Mouse (Mus musculus): ENCODE results near the gene Igf2bp1. TPM values are rescaled to one million over a fixed set of nuclear protein-coding genes. Genes with fewer than 3 reads are reported as not detected.

Gene Igf2bp1
- polyA plus RNA-seq, 1 experiment from 2014 or later: 116 TPM

DNA sequence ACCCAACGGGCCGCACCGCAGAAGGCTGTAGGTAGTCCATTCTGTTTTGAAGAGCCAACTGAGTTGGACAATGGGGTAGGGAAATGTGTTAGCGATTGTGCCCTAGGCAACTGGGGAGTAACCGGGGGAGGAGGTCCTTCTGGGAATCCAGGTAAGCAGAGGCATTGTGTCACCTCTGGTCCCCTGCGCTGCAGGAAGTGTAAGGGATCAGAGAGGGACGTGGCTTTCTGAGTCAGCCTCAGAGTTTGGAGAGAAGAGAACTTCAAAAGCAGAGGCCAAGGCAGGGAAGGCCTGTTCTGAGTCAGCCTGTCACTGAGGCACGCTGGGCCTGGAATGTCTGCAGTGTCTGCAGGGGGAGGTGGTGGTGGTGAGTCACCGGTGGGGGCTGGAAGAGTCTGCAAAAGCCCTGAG lies 12.2 kb upstream of the Igf2bp1 start:
- H3K27ac ChIP-seq (replicated peaks; ENCODE audit: low read depth, low read length): no peak overlapping the region
- no peaks in the 10 kb centered on the region for H3K27me3 ChIP-seq (ENCODE audit: control insufficient read depth, insufficient read depth, low read length)
- ATAC-seq (ENCODE audit: insufficient number of reproducible peaks, low FRiP score, low TSS enrichment, low read depth) (no peak), DNase-seq (ENCODE audit: low spot score) (no peak)
- no peak overlapping the region for H3K4me3 ChIP-seq (ENCODE audit: low read depth, low read length)
- H3K9ac ChIP-seq (ENCODE audit: low read length): no peak overlapping the region
- no peaks in the 10 kb centered on the region for H3K9me3 ChIP-seq (ENCODE audit: control insufficient read depth, low read length)
- 12% methylated on average over 9 of the region's 9 CpGs for WGBS
- no peak overlapping the region for H3K4me2 ChIP-seq (ENCODE audit: low read depth, severe bottlenecking)
- H3K36me3 ChIP-seq (ENCODE audit: control insufficient read depth, insufficient read depth, low read length): no peaks in the 10 kb centered on the region
- no peaks in the 10 kb centered on the region for H3K4me1 ChIP-seq (ENCODE audit: control insufficient read depth, insufficient read depth, low read length)

DNA sequence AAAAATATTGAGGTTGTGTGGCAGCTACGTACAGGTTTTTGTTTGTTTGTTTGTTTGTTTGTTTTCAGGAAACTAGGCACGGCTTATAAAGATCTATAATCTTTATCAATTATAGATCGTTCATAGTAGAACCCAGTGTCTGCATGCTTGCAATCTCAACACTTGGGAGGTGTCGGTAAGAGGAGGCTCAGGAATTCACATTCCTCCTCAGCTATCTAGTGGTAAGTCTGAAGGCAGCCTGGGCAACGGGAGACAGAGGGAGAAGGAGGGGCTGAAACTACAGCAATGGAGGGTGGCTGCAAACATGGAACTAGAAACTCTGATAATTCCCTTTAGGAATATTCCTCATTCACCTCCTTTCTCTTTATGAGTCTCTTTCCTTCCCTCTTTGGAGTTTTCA lies 9.7 kb upstream of the Igf2bp1 start:
- WGBS: 36% methylated on average over 5 of the region's 5 CpGs
- Histone ChIP-seq H3K36me3 (ENCODE audit: control insufficient read depth, insufficient read depth, low read length) (no peaks in the 10 kb centered on the region), H3K9me3 (ENCODE audit: control insufficient read depth, low read length) (no peaks in the 10 kb centered on the region), H3K9ac (ENCODE audit: low read length) (no peak overlapping the region), H3K4me1 (ENCODE audit: control insufficient read depth, insufficient read depth, low read length) (no peaks in the 10 kb centered on the region), H3K4me2 (ENCODE audit: low read depth, severe bottlenecking) (no peak overlapping the region), H3K27ac (replicated peaks; ENCODE audit: low read depth, low read length) (no peak overlapping the region), H3K27me3 (ENCODE audit: control insufficient read depth, insufficient read depth, low read length) (no peaks in the 10 kb centered on the region), H3K4me3 (ENCODE audit: low read depth, low read length) (no peak overlapping the region)
- DNase-seq (ENCODE audit: low spot score): no peak
- ATAC-seq (ENCODE audit: insufficient number of reproducible peaks, low FRiP score, low TSS enrichment, low read depth): no peak

DNA sequence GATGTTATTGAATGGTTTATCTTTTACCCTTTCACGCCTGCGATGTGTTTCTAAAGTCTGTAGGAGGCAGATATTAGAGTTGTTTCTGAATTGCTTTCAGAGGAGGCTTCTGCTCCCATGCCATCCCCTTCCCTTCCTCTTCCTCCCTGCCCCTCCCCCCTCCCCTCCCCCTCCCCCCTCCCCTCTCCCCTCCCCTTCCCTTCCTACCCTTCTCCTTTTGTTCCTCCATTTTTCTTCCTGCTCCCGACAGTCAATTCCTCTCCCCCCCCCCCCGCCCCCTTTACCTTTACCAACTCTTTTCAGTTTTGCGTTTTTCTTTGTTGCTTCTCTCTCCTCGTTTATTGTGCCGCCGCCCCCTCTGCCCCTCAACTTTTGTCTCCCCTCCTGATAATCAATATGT lies 6.2 kb upstream of the Igf2bp1 start:
- ATAC-seq (ENCODE audit: insufficient number of reproducible peaks, low FRiP score, low TSS enrichment, low read depth) (no peak), DNase-seq (ENCODE audit: low spot score) (no peak)
- Histone ChIP-seq H3K27ac (replicated peaks; ENCODE audit: low read depth, low read length) (no peak overlapping the region), H3K27me3 (ENCODE audit: control insufficient read depth, insufficient read depth, low read length) (no peaks in the 10 kb centered on the region), H3K36me3 (ENCODE audit: control insufficient read depth, insufficient read depth, low read length) (no peaks in the 10 kb centered on the region), H3K4me1 (ENCODE audit: control insufficient read depth, insufficient read depth, low read length) (no peaks in the 10 kb centered on the region), H3K4me3 (ENCODE audit: low read depth, low read length) (no peak overlapping the region), H3K4me2 (ENCODE audit: low read depth, severe bottlenecking) (no peak overlapping the region), H3K9me3 (ENCODE audit: control insufficient read depth, low read length) (no peaks in the 10 kb centered on the region), H3K9ac (ENCODE audit: low read length) (no peak overlapping the region)
- 3% methylated on average over 6 of the region's 8 CpGs for WGBS

DNA sequence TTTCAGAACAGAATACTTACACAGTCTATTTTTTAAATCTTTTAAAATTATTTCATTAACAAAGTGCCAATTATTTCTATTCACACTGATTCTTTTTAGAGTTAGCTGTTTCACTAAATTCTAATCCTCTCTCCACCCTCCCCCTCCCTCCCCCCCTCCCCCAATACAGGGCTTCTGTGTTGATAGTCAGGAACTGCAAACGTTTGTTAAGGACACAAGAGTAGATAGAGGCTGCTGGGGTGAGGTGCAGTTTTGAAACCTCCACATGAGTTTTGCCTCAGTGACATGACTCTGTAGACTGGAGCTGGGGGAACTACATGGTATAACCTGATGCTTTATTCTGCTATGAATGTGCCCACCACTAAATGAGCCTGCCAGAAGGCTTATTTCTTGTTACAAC lies 3.1 kb upstream of the Igf2bp1 start:
- no peak for DNase-seq (ENCODE audit: low spot score)

DNA sequence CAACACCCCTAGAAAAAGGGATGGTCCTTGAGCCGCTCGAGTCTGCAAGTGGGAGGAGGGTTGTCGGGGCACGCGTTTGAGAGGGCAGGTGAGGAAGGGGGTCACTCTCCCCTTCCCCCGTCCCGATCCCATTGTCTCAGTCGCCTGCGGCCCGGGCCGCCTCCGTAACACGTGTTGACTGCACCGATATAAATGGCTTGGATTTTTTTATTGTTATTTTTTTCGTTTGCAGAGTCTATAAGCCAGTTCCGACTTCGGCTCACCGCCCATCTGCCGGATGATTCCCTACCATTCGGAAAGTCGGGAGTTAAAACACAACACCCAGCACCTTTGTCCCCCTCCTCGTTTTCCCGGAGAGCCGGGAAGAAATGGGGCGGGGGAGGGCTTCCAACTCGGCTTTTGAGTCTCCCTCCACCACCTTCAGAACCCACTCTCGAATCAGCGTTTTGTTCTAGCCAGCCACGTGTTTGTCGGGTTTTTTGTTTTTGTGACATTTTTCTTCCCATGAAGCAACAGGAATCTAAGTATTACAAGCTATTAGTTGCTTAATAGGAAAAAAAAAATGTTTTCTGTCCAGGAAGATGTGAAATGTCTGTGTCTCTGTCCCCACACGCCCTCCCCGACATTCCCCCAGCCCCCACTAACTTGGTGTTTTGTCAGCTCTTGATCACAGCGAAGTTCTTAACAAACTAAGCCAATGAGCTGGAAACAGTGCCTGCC lies 1.9 kb upstream of the Igf2bp1 start:
- H3K4me2 ChIP-seq (ENCODE audit: low read depth, severe bottlenecking): peak overlapping the region; percentile 76
- H3K4me1 ChIP-seq (ENCODE audit: control insufficient read depth, insufficient read depth, low read length): peaks cover 1% of the 10 kb centered on the region; the same call in 1 of the 2 replicates
- DNase-seq (ENCODE audit: low spot score) (peak; percentile 33), ATAC-seq (ENCODE audit: insufficient number of reproducible peaks, low FRiP score, low TSS enrichment, low read depth) (no peak)
- H3K4me3 ChIP-seq (ENCODE audit: low read depth, low read length): peak overlapping the region; percentile 90
- no peaks in the 10 kb centered on the region for H3K9me3 ChIP-seq (ENCODE audit: control insufficient read depth, low read length)
- 0% methylated on average over 33 of the region's 33 CpGs for WGBS
- H3K27me3 ChIP-seq (ENCODE audit: control insufficient read depth, insufficient read depth, low read length): no peaks in the 10 kb centered on the region
- peak overlapping the region; percentile 97 for H3K27ac ChIP-seq (replicated peaks; ENCODE audit: low read depth, low read length)
- no peaks in the 10 kb centered on the region for H3K36me3 ChIP-seq (ENCODE audit: control insufficient read depth, insufficient read depth, low read length)
- peak overlapping the region; percentile 97 for H3K9ac ChIP-seq (ENCODE audit: low read length)

More for the DNA sequence above, 3.1 kb upstream of the Igf2bp1 start:
- no peak overlapping the region for H3K27ac ChIP-seq (replicated peaks; ENCODE audit: low read depth, low read length)
- H3K9ac ChIP-seq (ENCODE audit: low read length): no peak overlapping the region
- H3K4me1 ChIP-seq (ENCODE audit: control insufficient read depth, insufficient read depth, low read length): no peaks in the 10 kb centered on the region
- H3K36me3 ChIP-seq (ENCODE audit: control insufficient read depth, insufficient read depth, low read length): no peaks in the 10 kb centered on the region
- no peak overlapping the region for H3K4me3 ChIP-seq (ENCODE audit: low read depth, low read length)
- ATAC-seq (ENCODE audit: insufficient number of reproducible peaks, low FRiP score, low TSS enrichment, low read depth): no peak
- H3K4me2 ChIP-seq (ENCODE audit: low read depth, severe bottlenecking): no peak overlapping the region
- H3K27me3 ChIP-seq (ENCODE audit: control insufficient read depth, insufficient read depth, low read length): no peaks in the 10 kb centered on the region
- H3K9me3 ChIP-seq (ENCODE audit: control insufficient read depth, low read length): no peaks in the 10 kb centered on the region
- WGBS: 0% methylated on average over 1 of the region's 1 CpGs

DNA sequence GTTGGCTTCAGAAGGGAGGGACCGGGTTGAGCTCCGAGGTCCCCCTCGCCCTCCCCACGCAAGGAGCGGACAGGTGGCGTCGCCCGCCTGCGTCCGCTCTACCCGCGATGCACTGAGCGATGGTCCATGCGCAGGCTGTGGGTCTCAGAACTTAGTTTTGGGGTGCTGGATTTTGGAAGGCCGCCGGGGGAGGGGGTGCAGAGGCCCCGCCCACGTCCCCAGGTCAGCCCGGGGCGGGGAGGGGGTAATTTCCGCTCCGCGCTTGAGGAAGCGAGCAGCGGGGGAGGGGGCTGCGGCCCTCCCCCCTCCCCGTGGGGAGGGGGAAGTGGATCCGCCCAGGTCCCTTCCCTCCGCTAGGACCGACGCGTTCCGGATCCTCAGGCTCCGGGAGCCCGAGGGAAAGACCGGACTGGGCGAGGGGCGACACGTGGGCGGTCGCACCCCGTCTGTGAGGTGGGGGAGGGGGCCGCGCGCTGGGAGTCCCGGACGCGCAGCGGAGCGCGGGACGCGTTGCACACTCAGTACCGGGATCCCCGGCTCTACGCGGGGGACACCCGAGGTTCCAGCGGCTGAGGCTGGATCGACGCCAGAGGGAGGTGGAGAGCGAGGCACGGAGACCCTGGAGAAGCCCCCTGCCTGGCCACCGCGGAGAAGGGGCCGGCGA lies 1.2 kb upstream of the Igf2bp1 start:
- H3K4me1 ChIP-seq (ENCODE audit: control insufficient read depth, insufficient read depth, low read length): peaks cover 8% of the 10 kb centered on the region
- DNase-seq (ENCODE audit: low spot score) (peak; percentile 92), ATAC-seq (ENCODE audit: insufficient number of reproducible peaks, low FRiP score, low TSS enrichment, low read depth) (peak; percentile 72)
- no peaks in the 10 kb centered on the region for H3K9me3 ChIP-seq (ENCODE audit: control insufficient read depth, low read length)
- H3K27me3 ChIP-seq (ENCODE audit: control insufficient read depth, insufficient read depth, low read length): no peaks in the 10 kb centered on the region
- peak overlapping the region; percentile 97 for H3K27ac ChIP-seq (replicated peaks; ENCODE audit: low read depth, low read length)
- H3K9ac ChIP-seq (ENCODE audit: low read length): peak overlapping the region; percentile 97
- H3K4me3 ChIP-seq (ENCODE audit: low read depth, low read length): peak overlapping the region; percentile 90
- under 1% methylated on average over 62 of the region's 67 CpGs for WGBS
- peak overlapping the region; percentile 76 for H3K4me2 ChIP-seq (ENCODE audit: low read depth, severe bottlenecking)
- H3K36me3 ChIP-seq (ENCODE audit: control insufficient read depth, insufficient read depth, low read length): no peaks in the 10 kb centered on the region

DNA sequence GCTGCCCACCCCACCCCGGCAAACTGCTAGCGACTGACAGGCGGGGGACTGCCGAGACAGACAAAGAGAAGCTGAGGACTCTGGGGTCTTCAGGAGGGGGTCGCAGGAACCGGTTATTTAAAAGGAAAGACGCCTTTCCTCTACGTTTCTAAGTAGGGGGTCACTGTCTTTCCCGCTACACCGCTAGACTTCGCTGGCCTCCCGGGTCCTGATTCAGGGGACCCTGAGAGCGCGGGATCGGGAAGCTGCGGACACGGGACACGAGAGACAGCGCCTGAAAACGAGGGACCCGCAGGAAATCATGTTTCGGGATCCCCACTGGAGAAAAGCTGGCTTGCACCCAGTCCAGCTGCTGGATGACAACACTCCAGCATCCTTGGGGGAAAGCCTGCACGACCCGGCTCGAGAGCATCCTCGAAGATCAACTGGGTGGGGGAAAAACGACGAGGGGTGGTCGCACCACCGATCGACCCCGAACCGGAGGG lies 669 bp upstream of the Igf2bp1 start:
- H3K27ac ChIP-seq (replicated peaks; ENCODE audit: low read depth, low read length): peak overlapping the region; percentile 97
- DNase-seq (ENCODE audit: low spot score) (no peak), ATAC-seq (ENCODE audit: insufficient number of reproducible peaks, low FRiP score, low TSS enrichment, low read depth) (peak; percentile 38; the same call in 1 of the 2 replicates)
- peak overlapping the region; percentile 90 for H3K4me3 ChIP-seq (ENCODE audit: low read depth, low read length)
- no peaks in the 10 kb centered on the region for H3K36me3 ChIP-seq (ENCODE audit: control insufficient read depth, insufficient read depth, low read length)
- H3K4me2 ChIP-seq (ENCODE audit: low read depth, severe bottlenecking): peak overlapping the region; percentile 76
- peaks cover 14% of the 10 kb centered on the region for H3K4me1 ChIP-seq (ENCODE audit: control insufficient read depth, insufficient read depth, low read length)
- peak overlapping the region; percentile 97 for H3K9ac ChIP-seq (ENCODE audit: low read length)
- H3K9me3 ChIP-seq (ENCODE audit: control insufficient read depth, low read length): no peaks in the 10 kb centered on the region
- WGBS: under 1% methylated on average over 33 of the region's 33 CpGs
- no peaks in the 10 kb centered on the region for H3K27me3 ChIP-seq (ENCODE audit: control insufficient read depth, insufficient read depth, low read length)

DNA sequence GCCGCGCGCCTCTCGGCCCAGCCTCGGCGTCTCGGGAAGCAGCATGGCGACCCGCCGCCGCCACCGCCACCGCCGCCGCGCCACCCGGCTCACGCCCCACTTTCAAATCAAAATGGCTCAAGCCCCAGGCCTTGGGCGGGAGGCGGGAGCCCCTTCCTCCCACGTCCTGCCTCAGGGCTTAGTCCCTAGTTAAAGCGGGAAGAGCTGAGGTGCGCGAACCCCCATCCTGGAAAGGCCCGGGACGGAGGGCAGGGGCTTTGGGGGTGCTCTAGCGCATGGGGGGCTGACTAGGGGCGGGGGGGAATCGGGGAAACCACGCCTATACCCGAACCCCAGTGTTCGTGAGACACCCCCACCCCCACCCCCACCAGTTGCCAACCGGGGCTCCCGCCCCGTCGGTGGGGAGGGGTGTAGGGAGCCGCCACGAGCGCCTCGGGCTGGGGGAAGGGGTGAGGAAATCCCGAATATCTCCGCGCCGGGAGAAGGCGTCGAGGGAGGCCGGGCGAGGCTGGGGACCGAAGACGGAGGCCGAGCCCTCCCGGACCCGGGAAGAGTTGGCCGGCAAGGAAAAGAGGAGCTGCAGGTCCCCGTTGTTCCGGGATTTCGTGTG lies 842 bp downstream of the Igf2bp1 start:
- Histone ChIP-seq H3K27me3 (ENCODE audit: control insufficient read depth, insufficient read depth, low read length) (no peaks in the 10 kb centered on the region), H3K27ac (replicated peaks; ENCODE audit: low read depth, low read length) (peak overlapping the region; percentile 97), H3K9me3 (ENCODE audit: control insufficient read depth, low read length) (no peaks in the 10 kb centered on the region), H3K4me1 (ENCODE audit: control insufficient read depth, insufficient read depth, low read length) (peaks cover 14% of the 10 kb centered on the region), H3K4me2 (ENCODE audit: low read depth, severe bottlenecking) (peak overlapping the region; percentile 76), H3K9ac (ENCODE audit: low read length) (peak overlapping the region; percentile 97), H3K4me3 (ENCODE audit: low read depth, low read length) (peak overlapping the region; percentile 90), H3K36me3 (ENCODE audit: control insufficient read depth, insufficient read depth, low read length) (no peaks in the 10 kb centered on the region)
- WGBS: under 1% methylated on average over 53 of the region's 57 CpGs
- DNase-seq (ENCODE audit: low spot score) (peak; percentile 58), ATAC-seq (ENCODE audit: insufficient number of reproducible peaks, low FRiP score, low TSS enrichment, low read depth) (no peak)

Measured in limb, embryonic 11.5 days (tissue).